Mouse (Mus musculus) spleen, adult 2 months (tissue): ENCODE data around the gene Maml2.

Experiments
- CTCF ChIP-seq: fragments of 200-500 bp; IDR thresholded peaks from 2 replicates; pipeline ENCODE4 v1.5.1; 2011; ENCODE audit warnings: mild to moderate bottlenecking, inconsistent platforms; ENCODE audit not compliant: insufficient read depth, insufficient read length, insufficient replicate concordance; ENCODE audit errors: extremely low read depth
- POLR2A ChIP-seq: fragments of 200-500 bp; IDR thresholded peaks from 2 replicates; pipeline ENCODE4 v1.6.1; 2011; ENCODE audit warnings: low read depth, low read length, inconsistent platforms

DNA sequence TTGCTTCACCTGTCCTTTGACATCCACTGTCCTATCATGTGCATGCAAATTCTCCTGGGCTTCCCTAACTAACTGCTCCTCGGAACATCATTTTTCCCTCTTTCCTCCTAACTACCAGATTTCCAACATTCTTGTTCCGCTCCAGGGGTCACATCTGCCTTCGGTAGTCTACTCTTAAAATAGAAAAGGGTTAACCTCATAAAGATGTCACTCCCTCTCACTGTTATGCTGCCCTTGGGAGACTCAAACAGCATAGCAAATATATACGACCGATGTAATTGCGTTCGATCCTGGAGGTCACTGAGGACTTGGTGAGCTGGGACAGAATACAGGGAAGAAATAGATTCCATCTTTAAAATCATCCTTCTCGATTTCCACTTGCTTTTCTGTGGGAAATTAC lies 11.0 kb downstream of the Maml2 start:
- no peak for TF ChIP-seq CTCF
- TF ChIP-seq POLR2A: no peak
